Mouse (Mus musculus): ENCODE results near the gene Txlnb. TPM values are rescaled to one million over a fixed set of nuclear protein-coding genes. Genes with fewer than 3 reads are reported as not detected.

Gene Txlnb
- polyA plus RNA-seq, 1 experiment = 0.98 TPM

DNA sequence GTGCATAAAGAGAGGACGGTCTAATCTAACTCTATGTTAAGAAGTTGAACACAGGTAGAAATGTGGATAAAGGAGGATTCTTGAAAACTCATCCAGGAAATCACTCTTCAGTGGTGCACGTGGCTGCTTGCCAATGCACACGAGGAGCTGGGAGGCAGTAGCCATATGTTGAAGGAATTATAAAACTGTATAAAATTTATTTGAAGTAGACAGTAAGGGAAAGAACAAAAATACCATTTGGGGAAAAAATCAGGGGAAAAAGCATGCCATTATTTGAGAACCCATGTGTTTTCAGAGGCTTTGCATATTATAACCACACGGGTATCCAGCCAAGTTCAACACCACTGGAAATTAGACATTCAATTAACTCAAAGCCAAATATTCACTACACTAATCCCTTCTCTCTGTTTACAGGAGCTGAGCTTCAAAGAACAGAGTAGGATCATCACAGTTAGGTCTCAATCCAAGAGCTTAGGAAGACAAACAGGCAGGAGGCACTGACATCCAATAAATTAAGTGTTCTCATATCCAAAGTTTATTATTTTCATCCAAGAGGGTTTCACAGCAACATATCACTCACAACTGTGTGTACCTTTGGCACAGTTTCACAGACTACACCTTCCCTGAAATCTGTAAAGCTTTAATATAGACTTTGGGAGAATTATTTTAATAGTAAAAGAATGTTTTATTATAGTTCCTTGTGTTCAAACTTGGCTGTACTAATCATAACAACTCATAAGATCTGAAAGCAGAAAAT lies 48.9 kb downstream of the Txlnb start:
- Histone ChIP-seq H3K4me3 (ENCODE audit: insufficient read depth, low read length) (no peak overlapping the region), H3K4me1 (ENCODE audit: control insufficient read depth, insufficient read depth, low read length) (peaks cover 4% of the 10 kb centered on the region), H3K27ac (ENCODE audit: insufficient read depth, low read length) (no peak overlapping the region)
- TF ChIP-seq CTCF (IDR thresholded peaks at IDR 0.05; ENCODE audit: extremely low read depth, insufficient read depth, low read length) (no peak), POLR2A (IDR thresholded peaks at IDR 0.05; ENCODE audit: extremely low read depth, insufficient read depth, low read length) (no peak)

DNA sequence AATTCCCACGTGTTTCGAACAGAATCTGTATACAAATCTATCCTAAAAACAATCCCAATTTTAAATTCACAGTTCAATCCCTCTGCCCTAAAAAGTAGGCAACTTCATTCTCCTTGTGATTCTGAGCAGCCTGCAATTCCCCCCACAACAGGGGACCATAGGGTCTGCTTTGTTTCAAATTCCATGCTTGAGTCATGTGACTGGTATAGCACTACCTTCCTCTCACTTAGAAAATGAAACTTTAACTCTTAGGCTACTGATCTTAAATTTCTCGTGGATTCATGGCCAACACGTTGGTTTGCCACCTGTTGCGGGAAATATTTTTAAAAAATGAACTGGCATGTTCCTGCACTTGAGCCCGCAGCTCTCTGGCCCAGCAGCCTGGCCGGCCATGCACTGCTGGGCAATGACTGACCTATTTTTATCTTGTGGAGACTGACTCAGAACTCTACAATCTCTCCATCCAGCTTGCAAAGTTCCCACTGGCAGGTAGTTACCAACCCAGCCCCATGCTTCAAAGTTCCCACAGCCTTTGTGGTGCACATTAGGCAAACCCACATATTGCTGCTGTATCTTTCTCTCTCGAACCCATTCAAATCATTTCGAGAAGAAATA lies 61.7 kb downstream of the Txlnb start:
- TF ChIP-seq CTCF (IDR thresholded peaks at IDR 0.05; ENCODE audit: extremely low read depth, insufficient read depth, low read length) (no peak), POLR2A (IDR thresholded peaks at IDR 0.05; ENCODE audit: extremely low read depth, insufficient read depth, low read length) (no peak)
- H3K27ac ChIP-seq (ENCODE audit: insufficient read depth, low read length) = no peak overlapping the region
- H3K4me1 ChIP-seq (ENCODE audit: control insufficient read depth, insufficient read depth, low read length) = peaks cover 3% of the 10 kb centered on the region
- no peak overlapping the region for H3K4me3 ChIP-seq (ENCODE audit: insufficient read depth, low read length)

DNA sequence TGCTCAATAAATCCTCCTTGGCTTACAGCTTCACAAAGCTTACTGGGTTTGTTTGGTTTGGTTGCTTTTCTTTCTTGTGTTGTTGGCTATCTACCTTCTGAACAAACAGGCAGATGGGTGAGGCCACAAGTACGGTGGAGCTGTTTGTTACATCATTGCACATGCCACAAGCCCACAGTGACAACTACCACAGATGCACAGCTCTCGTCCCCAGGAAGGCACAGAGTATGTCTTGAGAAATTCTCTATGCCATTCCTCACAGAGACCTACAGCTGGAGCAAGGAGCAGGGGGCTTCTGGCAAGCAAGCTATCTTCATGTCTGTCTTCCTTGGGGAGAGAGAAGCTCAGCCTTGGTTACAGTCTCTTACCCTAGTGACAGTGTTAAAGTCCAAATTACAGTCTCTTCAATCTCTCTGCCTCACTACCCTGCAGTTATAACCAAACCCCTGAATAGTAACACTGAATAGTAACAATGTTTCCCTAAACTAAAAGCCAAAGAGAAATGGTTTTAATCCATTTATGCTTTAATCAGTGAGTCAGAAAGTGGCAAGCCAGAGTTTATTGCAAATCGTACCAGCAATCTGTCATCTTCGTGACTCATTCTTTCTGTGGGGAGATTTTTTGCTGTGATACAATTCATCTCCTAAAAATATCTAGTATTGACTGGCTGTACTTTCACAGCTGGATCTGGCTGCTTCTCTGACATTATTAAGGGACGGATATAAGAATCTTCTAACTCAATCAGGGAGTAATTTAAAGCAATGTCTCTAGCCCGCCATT lies 64.9 kb downstream of the Txlnb start:
- Histone ChIP-seq H3K27ac (ENCODE audit: insufficient read depth, low read length) (no peak overlapping the region), H3K4me3 (ENCODE audit: insufficient read depth, low read length) (no peak overlapping the region), H3K4me1 (ENCODE audit: control insufficient read depth, insufficient read depth, low read length) (peaks cover 3% of the 10 kb centered on the region)
- TF ChIP-seq POLR2A (IDR thresholded peaks at IDR 0.05; ENCODE audit: extremely low read depth, insufficient read depth, low read length) = no peak
- no peak for TF ChIP-seq CTCF (IDR thresholded peaks at IDR 0.05; ENCODE audit: extremely low read depth, insufficient read depth, low read length)

DNA sequence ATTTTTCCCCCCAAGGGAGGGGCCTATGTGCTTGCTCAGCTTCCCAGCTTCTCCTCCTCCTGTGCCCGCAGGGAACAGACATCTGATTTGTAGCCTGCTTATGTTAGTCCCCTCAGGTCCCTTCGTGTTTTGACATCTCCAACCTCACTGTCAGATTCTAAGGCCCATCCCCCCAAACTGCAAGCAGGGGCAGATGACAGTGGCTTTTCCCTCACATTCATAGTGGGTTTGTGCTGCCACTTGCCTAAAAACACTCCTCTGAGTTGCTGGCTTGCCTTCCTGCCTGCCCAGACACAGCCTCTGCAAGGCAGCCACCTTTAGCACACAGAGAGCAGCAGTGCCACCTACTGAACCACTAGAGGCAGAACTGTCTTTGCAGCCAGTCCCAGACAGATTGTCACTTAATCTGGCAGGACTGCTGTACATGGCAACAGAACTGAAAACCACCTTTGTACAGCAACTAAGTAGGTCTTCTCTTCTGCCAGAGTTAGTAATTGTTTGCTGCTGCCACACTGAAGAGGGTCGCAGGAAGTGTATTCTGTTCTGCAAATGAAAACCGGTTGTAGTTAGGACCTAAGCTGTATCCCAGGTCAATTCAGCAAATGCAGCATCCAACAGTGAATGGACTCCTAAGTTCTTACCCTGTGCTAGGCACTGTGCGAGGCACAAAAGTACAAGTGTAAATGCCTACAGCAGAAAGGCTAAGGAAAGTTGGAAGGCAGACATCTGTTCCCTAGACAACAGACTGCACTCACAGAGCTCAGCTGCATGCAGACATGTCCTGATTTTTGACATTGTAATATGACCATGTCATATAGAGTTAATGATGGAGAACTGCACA lies 74.0 kb downstream of the Txlnb start:
- TF ChIP-seq CTCF (IDR thresholded peaks at IDR 0.05; ENCODE audit: extremely low read depth, insufficient read depth, low read length) = peak; percentile 97
- no peak for TF ChIP-seq POLR2A (IDR thresholded peaks at IDR 0.05; ENCODE audit: extremely low read depth, insufficient read depth, low read length)
- no peak overlapping the region for H3K4me3 ChIP-seq (ENCODE audit: insufficient read depth, low read length)
- H3K27ac ChIP-seq (ENCODE audit: insufficient read depth, low read length) = no peak overlapping the region
- no peaks in the 10 kb centered on the region for H3K4me1 ChIP-seq (ENCODE audit: control insufficient read depth, insufficient read depth, low read length)

DNA sequence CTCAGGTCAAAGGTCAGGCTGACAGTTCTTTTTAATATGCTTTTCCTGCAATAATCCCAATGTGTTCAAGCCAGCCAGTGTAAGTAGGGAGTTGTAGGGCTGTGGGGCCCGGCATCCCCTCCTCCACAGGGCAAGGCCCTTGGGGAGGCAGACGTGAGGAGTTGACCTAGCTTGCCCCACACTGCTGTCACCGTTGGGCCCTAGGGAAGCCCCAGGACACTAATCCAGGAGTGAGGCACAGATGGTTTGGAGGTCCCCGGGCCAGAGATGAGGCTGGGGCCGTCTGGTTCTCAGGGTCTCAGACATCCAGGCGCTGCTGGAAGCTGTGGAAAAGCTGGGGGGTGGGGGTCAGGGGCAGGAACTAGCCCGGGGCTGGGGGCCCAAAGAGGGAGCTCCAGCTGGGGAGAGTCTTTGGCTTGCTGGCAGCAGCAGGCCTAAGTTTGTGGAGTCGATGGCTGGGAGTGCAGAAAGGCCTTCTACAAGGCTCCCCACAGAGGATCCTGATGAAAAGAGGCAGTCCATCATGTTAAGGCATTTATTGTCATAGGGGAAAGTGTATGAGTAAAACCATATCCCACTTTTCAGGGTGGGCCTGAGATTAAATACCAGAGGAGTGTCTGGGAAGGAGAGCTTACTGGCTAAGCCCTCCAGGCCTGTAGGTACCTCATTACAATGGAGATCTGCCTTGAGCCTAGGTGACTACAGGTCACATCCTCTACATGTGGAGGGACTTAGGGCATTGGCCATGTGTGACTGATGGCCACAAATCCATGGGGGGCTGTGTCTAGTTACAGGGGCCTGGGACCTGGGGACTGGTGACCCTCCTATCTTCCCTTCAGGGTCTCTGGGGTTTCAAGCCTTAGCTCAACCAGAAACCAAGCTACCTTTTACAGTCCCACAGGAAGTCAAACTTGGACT lies 82.2 kb downstream of the Txlnb start:
- Histone ChIP-seq H3K4me3 (ENCODE audit: insufficient read depth, low read length) (no peak overlapping the region), H3K27ac (ENCODE audit: insufficient read depth, low read length) (no peak overlapping the region), H3K4me1 (ENCODE audit: control insufficient read depth, insufficient read depth, low read length) (no peaks in the 10 kb centered on the region)
- TF ChIP-seq POLR2A (IDR thresholded peaks at IDR 0.05; ENCODE audit: extremely low read depth, insufficient read depth, low read length) (no peak), CTCF (IDR thresholded peaks at IDR 0.05; ENCODE audit: extremely low read depth, insufficient read depth, low read length) (no peak)

DNA sequence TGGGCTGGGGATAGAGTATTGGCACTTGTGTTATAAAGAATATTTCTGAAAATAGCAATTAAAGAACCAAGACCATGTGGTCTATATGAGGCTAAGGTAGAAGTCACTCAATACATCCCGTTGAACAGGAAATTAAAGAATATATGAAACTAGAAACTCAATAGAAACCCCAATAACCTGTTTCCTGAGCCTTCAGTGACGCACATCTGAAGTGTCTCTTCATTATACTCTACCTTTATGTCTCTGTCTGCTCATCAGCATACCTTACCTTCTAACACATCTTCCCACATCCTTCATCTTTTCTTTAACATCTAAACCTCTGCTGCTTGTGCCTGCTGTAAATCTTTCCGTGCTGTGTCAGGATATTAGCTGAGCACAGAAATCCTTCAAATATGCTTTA lies 84.0 kb downstream of the Txlnb start:
- Histone ChIP-seq H3K4me3 (ENCODE audit: insufficient read depth, low read length) (no peak overlapping the region), H3K27ac (ENCODE audit: insufficient read depth, low read length) (no peak overlapping the region), H3K4me1 (ENCODE audit: control insufficient read depth, insufficient read depth, low read length) (no peaks in the 10 kb centered on the region)
- TF ChIP-seq CTCF (IDR thresholded peaks at IDR 0.05; ENCODE audit: extremely low read depth, insufficient read depth, low read length) (no peak), POLR2A (IDR thresholded peaks at IDR 0.05; ENCODE audit: extremely low read depth, insufficient read depth, low read length) (no peak)

DNA sequence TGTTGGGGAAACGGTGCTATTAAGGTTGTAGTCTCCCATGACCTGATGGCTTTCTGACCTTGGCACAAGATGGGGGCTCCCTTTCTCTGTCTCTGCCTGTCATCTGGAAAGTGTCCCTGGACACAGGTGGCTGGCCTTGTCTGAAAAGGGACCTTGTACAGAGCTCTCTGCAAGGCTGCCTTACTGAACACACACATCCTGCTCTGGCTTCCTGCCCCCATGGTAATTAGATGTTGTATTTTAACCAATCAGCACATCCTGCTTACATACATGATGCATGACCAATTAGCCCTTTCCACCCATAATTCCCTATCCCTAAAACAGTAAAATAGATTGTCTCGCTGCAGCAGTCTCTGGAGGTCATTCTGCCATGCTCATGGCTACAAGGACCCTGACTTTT lies 84.7 kb downstream of the Txlnb start:
- Histone ChIP-seq H3K27ac (ENCODE audit: insufficient read depth, low read length) (no peak overlapping the region), H3K4me3 (ENCODE audit: insufficient read depth, low read length) (no peak overlapping the region), H3K4me1 (ENCODE audit: control insufficient read depth, insufficient read depth, low read length) (no peaks in the 10 kb centered on the region)
- TF ChIP-seq CTCF (IDR thresholded peaks at IDR 0.05; ENCODE audit: extremely low read depth, insufficient read depth, low read length) = no peak
- TF ChIP-seq POLR2A (IDR thresholded peaks at IDR 0.05; ENCODE audit: extremely low read depth, insufficient read depth, low read length) = no peak

Other genes starting within 250 kb of the Txlnb start
- gene Cited2, start 73.0 kb upstream of the Txlnb start, polyA plus RNA-seq (2012; rRNA removed) = 36.0 and 41.9 TPM in 2 replicates
- gene Heca, start 151.8 kb downstream of the Txlnb start, polyA plus RNA-seq (2012; rRNA removed) = 16.7 and 17.1 TPM in 2 replicates
- gene Abracl, start 227.1 kb downstream of the Txlnb start, polyA plus RNA-seq (2012; rRNA removed) = 23.0 and 24.3 TPM in 2 replicates

Data from cortical plate, adult 2 months (tissue).